Mouse (Mus musculus) 3134 (cell line): ENCODE data around the gene Tas2r136.

Experiments used
- DNase-seq: peaks from one replicate; pipeline ENCODE4 v3.0.0-alpha.2; 2011; ENCODE audit warnings: low spot score; ENCODE audit not compliant: insufficient read length; ENCODE audit errors: extremely low read depth

Tas2r136 gene

GRCm38 (mm10) chr6:132778062-132778461, at the start of gene Tas2r136:
Gene Tas2r136 (minus strand): TSS chr6:132778162.
- no peak for DNase-seq

GRCm38 (mm10) chr6:132802518-132802917, 24.6 kb upstream of the Tas2r136 start, which contains the start of gene Tas2r117:
Gene Tas2r117 (plus strand): TSS chr6:132802818.
- no peak for DNase-seq

- no peak for DNase-seq
These were observed 17.4 kb upstream of the Tas2r136 start for GRCm38 (mm10) chr6:132795393-132795792.

- DNase-seq: no peak
These were observed 16.1 kb downstream of the Tas2r136 start, which contains the start of gene Tas2r102 for GRCm38 (mm10) chr6:132761831-132762230. Gene Tas2r102 (plus strand): TSS chr6:132762131.

GRCm38 (mm10) chr6:132754430-132754829, 23.5 kb downstream of the Tas2r136 start, which contains the start of gene Tas2r124:
Gene Tas2r124 (plus strand): TSS chr6:132754730.
- no peak for DNase-seq

- peak; percentile 30 for DNase-seq
These were observed 27.8 kb downstream of the Tas2r136 start for GRCm38 (mm10) chr6:132750206-132750605.

GRCm38 (mm10) chr6:132737935-132738334, 40.0 kb downstream of the Tas2r136 start, which contains the start of gene Tas2r115:
Gene Tas2r115 (minus strand): TSS chr6:132738035.
- no peak for DNase-seq
